Mouse (Mus musculus) gastrocnemius, adult 2 months (tissue): ENCODE results near the gene Tmem131. TPM values are rescaled to one million over a fixed set of nuclear protein-coding genes. Genes with fewer than 3 reads are reported as not detected.
"Not testable (repeated sequence)": the region's sequence is repeated elsewhere in the genome, so short reads cannot be mapped to it uniquely, and the experiment has no call there.

Experiments used
- DNase-seq: peaks from one replicate; pipeline ENCODE4 v3.0.0; 2022
- H3K27ac ChIP-seq: fragments of 200-600 bp; 2 replicates; pipeline ENCODE4 v1.8.1; 2022; ENCODE audit warnings: mild to moderate bottlenecking
- H3K4me3 ChIP-seq: fragments of 200-600 bp; 2 replicates; pipeline ENCODE4 v1.8.1; 2022; ENCODE audit warnings: mild to moderate bottlenecking, moderate library complexity
- CTCF ChIP-seq: fragments of 200-600 bp; IDR thresholded peaks from 2 replicates; pipeline ENCODE4 v1.8.1; 2022; ENCODE audit warnings: antibody characterized with exemption, mild to moderate bottlenecking, moderate library complexity
- intact Hi-C: fragments of 180-260 bp; cut with DNase I; formaldehyde crosslinking; loops from one replicate; pipeline ENCODE4 v1.15.1; 2025
- total RNA-seq, 2 experiments: library from RNA; stranded (reverse); gene quantifications; 2 replicates each; pipeline ENCODE4 v1.2.3; 2021

Tmem131 gene
- total RNA-seq, 2 experiments from 2014 or later = 24.1 to 37.5 TPM

DNA sequence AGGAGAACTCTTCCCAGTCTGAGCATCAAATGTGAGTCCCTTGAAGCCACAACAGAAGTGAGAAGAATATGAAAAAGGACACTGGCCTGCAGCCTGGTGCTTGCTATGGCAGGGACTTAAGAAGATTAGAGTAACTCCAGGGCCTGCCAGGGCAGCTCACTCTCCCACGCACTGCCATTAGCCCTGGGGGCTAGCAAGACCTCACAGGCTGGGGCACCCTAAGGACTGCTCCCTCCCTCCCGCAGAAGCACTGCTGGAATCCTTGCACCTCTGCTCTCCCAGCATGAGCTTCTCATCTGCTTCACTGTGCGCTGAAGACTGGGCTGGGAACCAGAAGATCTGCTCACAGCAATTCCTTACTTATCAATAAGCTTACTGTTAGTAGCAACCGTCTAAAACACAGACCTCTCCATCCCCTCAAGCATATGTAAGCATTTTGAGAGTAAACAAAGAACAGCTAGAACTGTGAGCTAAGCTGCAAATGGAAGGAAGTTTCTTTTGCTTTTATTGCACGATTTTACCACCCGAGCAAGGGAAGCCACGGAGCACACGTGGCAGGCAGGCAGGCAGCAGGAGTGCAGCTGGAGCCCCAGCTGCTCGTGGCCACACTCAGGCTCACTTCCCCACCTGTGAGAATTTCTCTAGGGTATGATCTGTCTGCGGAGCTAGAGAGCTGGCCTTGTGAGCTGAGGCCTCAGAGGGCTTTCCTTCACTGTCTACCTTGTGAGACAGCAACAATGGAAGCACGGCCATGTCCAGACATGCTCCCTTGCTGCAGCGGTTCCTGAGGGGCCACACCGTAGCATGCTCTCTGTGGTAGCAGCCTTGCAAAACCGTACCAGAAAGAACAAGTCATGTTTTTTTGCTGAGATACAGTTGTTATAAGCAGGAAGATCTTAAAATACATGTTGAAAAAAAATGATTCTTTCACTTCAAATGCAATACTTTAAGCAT, 112.3 kb downstream of the Tmem131 start:
- no peak for DNase-seq
- intact Hi-C loops = no loop called here
- no peak for TF ChIP-seq CTCF
- H3K27ac ChIP-seq = no peak overlapping the region
- no peak overlapping the region for H3K4me3 ChIP-seq

DNA sequence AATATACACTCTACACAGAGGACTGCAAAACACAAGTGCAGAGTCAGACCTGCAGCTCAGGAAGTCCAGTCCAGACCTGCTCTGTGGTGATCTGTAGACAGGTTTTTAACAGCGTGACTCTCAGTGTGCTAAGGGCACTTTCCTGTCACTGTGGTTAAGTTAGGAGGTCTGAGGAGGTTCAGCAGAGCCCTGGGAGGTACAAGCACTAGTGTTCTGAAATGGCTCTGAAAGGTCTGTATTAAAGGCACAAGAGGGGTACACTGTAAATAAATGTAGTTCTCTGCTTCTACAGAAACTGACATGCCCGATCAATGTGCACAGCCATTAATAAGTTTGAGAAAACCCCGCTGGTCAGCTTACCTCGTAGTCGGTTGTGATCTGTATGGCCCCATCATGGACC, 119.1 kb downstream of the Tmem131 start:
- H3K4me3 ChIP-seq = no peak overlapping the region
- H3K27ac ChIP-seq = no peak overlapping the region
- intact Hi-C loops = no loop called here
- DNase-seq = no peak
- TF ChIP-seq CTCF = no peak

DNA sequence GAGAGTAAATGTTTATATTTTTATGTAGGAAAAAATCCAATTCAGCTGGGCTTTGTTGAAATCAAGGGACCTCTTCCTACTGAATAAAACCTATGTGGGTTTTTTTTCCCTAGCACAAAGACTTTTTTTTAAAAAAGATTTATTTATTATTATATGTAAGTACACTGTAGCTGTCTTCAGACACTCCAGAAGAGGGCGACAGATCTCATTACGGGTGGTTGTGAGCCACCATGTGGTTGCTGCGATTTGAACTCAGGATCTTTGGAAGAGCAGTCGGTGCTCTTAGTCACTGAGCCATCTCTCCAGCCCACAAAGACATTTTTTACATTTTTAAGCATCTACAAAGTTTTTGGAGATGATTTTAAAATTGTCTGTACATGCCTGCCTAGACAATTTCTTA, 121.5 kb downstream of the Tmem131 start:
- H3K27ac ChIP-seq, DNase-seq, intact Hi-C loops, H3K4me3 ChIP-seq: not testable (repeated sequence)
- TF ChIP-seq CTCF = peak; percentile 54

DNA sequence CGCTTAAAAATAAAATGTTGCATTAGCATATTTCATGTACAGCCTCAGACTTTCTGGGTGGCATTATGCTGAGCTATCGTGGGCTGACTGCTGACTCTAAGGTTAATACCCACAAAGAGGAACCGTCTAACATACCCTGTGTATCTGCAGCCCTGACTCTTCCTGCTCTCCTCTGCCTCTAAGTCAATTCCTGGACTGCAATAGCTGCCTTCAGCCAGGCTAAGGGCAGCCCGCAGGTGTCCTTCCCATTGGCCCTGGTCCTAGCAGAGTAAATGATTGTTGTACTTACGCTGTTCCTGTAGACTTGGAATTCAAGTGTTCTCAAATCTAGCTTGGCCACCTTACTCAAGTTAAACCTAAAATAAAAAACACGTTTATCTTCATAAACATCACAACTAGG, 128.3 kb downstream of the Tmem131 start:
- no peak for DNase-seq
- Histone ChIP-seq H3K4me3 (no peak overlapping the region), H3K27ac (no peak overlapping the region)
- no peak for TF ChIP-seq CTCF
- intact Hi-C loops = no loop called here

DNA sequence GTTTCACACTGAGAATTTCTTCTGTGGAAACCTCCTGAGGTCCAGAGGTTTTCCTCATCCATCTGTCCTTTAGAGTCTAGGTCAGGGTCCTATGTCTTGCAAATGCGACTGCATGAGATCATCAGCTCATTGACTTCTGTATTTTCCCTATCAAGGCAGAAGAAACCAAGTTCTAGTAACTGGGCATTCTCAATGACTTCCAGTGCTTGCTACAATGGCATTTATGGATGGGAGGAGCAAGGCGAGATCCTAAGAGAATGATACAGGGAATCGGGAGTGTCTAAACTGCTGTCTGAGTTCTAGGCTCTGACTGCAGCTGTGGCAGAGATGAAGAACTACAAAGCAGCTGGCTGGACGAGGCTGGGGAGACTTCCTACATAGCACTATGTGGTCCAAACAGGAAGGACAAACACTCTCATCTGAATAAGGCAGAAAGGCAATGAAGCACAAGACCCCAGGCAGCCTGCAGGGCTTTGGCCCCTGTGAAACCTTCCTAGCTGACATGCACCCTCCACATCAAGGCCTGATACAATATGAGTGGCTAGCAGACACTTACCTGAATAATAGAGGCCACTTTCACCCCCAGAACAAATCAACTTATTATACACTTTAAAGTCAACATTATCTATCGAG, 129.1 kb downstream of the Tmem131 start:
- TF ChIP-seq CTCF = no peak
- no peak for DNase-seq
- intact Hi-C loops = no loop called here
- Histone ChIP-seq H3K27ac (no peak overlapping the region), H3K4me3 (no peak overlapping the region)

DNA sequence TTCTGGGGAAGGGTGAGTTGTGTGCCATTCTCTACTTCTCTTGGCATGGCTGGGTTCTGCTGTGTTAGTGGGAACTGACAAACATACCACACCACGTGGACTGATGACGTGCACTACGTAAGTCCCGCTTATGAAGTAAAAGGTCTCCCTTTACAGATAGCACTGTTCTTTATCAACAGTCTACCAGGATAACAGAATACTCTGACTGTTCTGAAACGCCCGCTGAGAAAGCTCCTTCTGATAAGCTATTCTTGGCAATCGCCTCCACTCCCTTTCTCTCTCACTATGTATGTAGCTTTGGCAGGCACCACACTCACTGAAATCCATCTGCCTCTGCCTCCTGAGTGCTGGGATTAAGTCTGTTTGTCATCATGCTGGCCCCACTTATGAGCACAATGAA, 130.1 kb downstream of the Tmem131 start:
- DNase-seq = no peak
- no peak overlapping the region for H3K27ac ChIP-seq
- intact Hi-C loops = no loop called here
- H3K4me3 ChIP-seq = no peak overlapping the region
- TF ChIP-seq CTCF = no peak

DNA sequence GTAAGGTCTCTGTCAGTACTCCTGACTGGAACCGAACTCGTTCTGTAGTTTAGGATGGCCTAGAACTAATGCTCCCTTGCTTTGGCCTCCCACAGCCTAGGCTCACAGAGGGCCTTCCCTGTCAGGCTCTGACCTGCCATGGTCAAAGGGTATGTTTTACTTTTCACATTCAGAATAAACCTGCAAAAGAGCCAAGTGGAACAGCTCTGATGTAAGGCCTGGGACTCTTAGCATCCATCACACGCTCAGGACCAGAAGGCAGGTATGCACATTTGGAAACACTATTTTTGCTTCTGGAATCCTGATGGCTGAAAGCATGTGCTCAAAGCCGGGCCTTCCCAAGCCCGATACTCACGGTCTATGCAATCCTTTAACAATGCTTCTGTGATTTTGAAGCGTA, 131.7 kb downstream of the Tmem131 start:
- intact Hi-C loops = no loop called here

DNA sequence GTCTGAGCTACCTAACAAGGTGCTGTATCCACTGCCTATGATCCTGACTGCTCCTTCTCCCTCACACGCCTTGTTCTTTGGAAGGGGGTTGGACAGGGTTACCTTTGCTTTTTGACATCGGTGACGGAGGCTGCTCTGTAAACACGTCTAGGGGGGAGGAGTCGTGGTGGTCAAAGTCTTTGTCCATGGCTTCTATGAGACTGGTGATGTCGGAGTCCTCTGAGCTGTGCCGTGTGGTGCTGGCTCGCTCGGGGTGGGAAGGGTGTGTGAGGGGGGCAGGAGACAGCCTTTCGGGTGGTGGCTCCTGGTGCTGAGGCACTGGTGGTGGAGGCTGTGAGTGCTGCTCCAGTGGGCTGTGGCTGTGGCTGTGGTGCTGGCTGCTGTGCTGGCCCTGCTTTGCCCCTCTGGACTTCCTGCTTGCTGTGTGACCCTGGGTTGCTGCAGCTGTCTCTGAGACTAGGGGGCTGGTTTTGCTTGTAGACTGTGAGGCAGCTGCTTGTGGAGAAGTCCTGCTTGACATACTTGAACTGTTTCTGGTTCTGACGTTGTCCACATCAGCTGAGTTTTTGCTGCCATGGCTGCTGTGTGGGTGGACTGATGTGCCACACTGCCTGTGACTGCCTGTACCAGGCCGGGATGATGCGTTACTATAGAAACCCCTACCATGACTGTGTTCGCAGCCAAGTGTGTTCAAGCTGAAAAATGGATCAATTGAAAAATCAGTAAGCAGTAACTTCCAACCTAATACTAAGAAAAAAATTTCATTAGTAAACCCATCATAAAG, 135.5 kb downstream of the Tmem131 start:
- DNase-seq = no peak
- intact Hi-C loops = no loop called here
- Histone ChIP-seq H3K27ac (no peak overlapping the region), H3K4me3 (no peak overlapping the region)
- TF ChIP-seq CTCF = no peak

More for the DNA sequence above, 131.7 kb downstream of the Tmem131 start:
- Histone ChIP-seq H3K27ac (no peak overlapping the region), H3K4me3 (no peak overlapping the region)
- no peak for TF ChIP-seq CTCF
- DNase-seq = no peak

DNA sequence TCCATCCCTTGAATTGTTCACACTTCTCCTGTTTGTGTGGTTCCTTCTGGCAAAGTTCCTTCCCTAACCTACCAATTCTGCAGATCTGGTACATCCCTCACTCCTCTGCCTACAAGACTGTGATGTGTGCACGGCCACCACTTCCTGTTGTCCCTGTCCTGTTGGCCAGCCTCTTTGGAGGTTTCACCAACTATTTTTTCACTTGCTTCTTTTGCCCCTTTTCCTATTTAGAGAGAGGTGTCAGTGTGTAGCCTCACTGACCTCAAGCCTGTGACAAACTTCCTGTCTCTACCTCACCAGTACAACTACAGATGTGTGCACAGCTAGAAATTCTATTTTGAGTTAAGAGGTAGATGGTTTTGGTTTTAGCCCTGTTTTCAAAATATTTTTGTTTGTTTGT, 136.4 kb downstream of the Tmem131 start:
- intact Hi-C loops = no loop called here
- Histone ChIP-seq H3K4me3 (no peak overlapping the region), H3K27ac (no peak overlapping the region)
- no peak for DNase-seq
- no peak for TF ChIP-seq CTCF

DNA sequence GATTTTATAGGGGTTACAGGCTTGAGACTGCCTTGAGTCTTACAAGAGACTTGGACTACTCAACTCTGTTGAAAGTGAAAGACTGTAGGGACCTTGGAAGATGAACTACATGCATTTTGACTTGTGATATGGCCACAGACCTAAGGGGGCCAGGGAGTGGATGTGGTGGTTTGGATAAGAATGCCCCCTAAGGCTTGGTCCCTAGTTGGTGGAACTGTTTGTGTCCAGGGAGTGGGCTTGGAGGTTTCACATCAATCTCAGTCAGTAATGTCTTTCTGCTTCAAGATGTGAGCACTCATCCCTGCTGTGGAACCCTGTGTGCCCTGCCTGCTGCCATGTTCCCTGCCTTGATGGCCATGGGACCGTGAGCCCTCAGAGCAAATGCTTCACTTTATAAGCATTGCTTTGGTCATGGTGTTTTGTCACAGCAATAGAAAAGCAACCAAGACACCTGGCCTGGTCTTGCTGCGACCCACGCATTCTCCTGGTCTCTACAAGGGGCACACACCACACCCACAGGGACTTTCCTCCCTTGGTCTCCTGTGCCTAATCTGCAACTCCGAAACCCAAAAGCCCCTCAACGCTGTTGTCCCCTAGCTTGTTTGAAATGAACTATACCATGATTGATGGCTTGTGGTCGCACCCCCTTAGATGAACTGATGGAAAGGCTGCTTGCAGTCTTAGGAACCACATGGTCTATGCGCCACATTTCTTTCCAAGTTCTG, 137.1 kb downstream of the Tmem131 start:
- intact Hi-C loops = no loop called here
- DNase-seq = no peak
- Histone ChIP-seq H3K27ac (no peak overlapping the region), H3K4me3 (no peak overlapping the region)
- no peak for TF ChIP-seq CTCF

DNA sequence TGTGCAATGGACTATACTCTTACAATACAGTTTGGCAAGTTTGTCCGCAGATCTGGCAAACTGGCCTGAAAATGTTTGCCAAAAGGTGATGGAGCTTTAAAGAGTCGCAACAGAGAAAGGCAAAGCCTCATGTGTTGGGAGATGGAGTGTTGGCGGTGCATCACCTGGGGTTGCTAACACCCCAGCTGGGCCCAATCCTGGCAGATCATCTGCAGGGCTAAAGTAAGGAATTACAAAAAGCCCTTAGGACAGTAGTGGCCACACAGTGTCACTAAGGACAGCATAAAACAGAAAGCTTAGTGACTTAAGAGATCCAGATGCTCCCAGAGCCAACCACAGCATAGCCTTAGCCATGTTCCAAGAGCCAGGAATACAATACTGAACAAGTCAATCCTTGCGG, 138.6 kb downstream of the Tmem131 start:
- intact Hi-C loops = no loop called here
- no peak for DNase-seq
- Histone ChIP-seq H3K4me3 (no peak overlapping the region), H3K27ac (no peak overlapping the region)
- TF ChIP-seq CTCF = no peak

DNA sequence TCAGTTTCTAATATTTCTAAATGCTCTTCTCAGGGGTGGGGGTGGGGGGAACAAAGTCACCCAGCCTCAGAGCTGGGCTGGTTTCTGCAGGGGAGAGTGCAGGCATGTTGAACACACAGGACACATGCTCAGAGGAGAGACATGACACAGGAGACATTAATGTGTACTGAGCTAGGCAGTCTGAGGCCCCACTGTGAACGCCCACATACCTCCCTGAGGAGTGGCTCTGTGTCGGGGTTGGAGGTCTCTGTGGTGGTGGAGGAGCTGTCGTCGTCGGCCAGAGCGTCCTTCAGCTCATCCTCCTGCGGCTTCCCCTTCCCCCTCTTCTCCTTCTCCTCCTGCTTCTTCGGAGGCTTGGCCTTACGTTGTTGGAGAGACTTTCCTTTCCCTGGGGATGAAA, 139.2 kb downstream of the Tmem131 start:
- Histone ChIP-seq H3K4me3 (no peak overlapping the region), H3K27ac (no peak overlapping the region; the same call in 1 of the 2 replicates)
- no peak for DNase-seq
- TF ChIP-seq CTCF = no peak
- intact Hi-C loops = no loop called here
